In genomic region chr3:108857714-108858113, GRCm38 (mm10) we compare ENCODE assay signal across 10 mouse cellular contexts. TPM values are rescaled to one million over a fixed set of nuclear protein-coding genes. Genes with fewer than 3 reads are reported as not detected.
DNase-seq lines count a peak whose midpoint lies in the region; ATAC-seq and TF ChIP-seq lines count a peak whose summit lies in the region.
"Had no signal": no experiment of that assay in that cellular context is flagged by ENCODE, and none has a peak within 500 bp of the region (broad histone marks: within the 10 kb centered on the region; RNA-seq: fewer than 3 reads in every experiment).

No protein-coding gene starts in this region.

- in situ Hi-C loops in ES-E14 (cut with MboI; ENCODE audit: low sequenced_read_pairs in 2 of 2, unreplicated experiment in 2 of 2), result no loop called here

- H3K27ac ChIP-seq in heart, embryonic 15.5 days, result peak overlapping the region; percentile 73
- no peak overlapping the region for H3K27ac ChIP-seq in ES-E14 (ENCODE audit: insufficient read depth, low read depth, low read length, poor library complexity, severe bottlenecking)
- H3K27ac ChIP-seq in forebrain, embryonic 12.5 days, result peak overlapping the region; percentile 77
- H3K27ac ChIP-seq in midbrain, embryonic 11.5 days (ENCODE audit: low read depth, low read length), result no peak overlapping the region

- ATAC-seq in heart, embryonic 15.5 days (replicated peaks; ENCODE audit: insufficient number of reproducible peaks, insufficient read depth, low FRiP score, low read depth), result no peak
- ATAC-seq in forebrain, embryonic 12.5 days (ENCODE audit: low FRiP score), result peak; percentile 25
- peak; percentile 43; the same call in 1 of the 2 replicates for ATAC-seq in midbrain, embryonic 11.5 days (ENCODE audit: low FRiP score)
- no peak for ATAC-seq in inflammation-experienced regulatory T-cells, adult 6 months

- no peak overlapping the region for H3K4me3 ChIP-seq in heart, embryonic 15.5 days
- no peak overlapping the region for H3K4me3 ChIP-seq in ES-E14 (ENCODE audit: insufficient read depth in 1 of 2, low read depth in 1 of 2, low read length in 2 of 2, poor library complexity in 1 of 2, severe bottlenecking in 1 of 2)
- H3K4me3 ChIP-seq in forebrain, embryonic 12.5 days (replicated peaks), result no peak overlapping the region
- H3K4me3 ChIP-seq in midbrain, embryonic 11.5 days (ENCODE audit: low read depth, low read length), result no peak overlapping the region

- H3K36me3 ChIP-seq in heart, embryonic 15.5 days, result no peaks in the 10 kb centered on the region
- no peaks in the 10 kb centered on the region for H3K36me3 ChIP-seq in ES-E14 (ENCODE audit: control insufficient read depth, insufficient read depth, low read length, poor library complexity, severe bottlenecking)
- no peaks in the 10 kb centered on the region for H3K36me3 ChIP-seq in forebrain, embryonic 12.5 days (replicated peaks)
- no peaks in the 10 kb centered on the region for H3K36me3 ChIP-seq in midbrain, embryonic 11.5 days (ENCODE audit: control insufficient read depth, insufficient read depth, low read length)

- H3K4me2 ChIP-seq in heart, embryonic 15.5 days, result no peak overlapping the region
- no peak overlapping the region for H3K4me2 ChIP-seq in forebrain, embryonic 12.5 days
- H3K4me2 ChIP-seq in midbrain, embryonic 11.5 days, result no peak overlapping the region

- H3K9me3 ChIP-seq in heart, embryonic 15.5 days (replicated peaks), result no peaks in the 10 kb centered on the region
- H3K9me3 ChIP-seq in ES-E14 (ENCODE audit: control insufficient read depth, insufficient read depth, low read depth, low read length), result no peaks in the 10 kb centered on the region
- H3K9me3 ChIP-seq in forebrain, embryonic 12.5 days, result no peaks in the 10 kb centered on the region
- H3K9me3 ChIP-seq in midbrain, embryonic 11.5 days (ENCODE audit: control insufficient read depth, low read length), result no peaks in the 10 kb centered on the region

- WGBS in heart, embryonic 15.5 days, result 80% methylated on average over 1 of the region's 1 CpGs
- WGBS in forebrain, embryonic 12.5 days, result 83% methylated on average over 1 of the region's 1 CpGs
- WGBS in midbrain, embryonic 11.5 days, result 79% methylated on average over 1 of the region's 1 CpGs

- peaks cover 29% of the 10 kb centered on the region for H3K4me1 ChIP-seq in heart, embryonic 15.5 days (replicated peaks)
- H3K4me1 ChIP-seq in ES-E14 (ENCODE audit: control insufficient read depth in 2 of 2, insufficient read depth in 2 of 2, low read length in 2 of 2, poor library complexity in 1 of 2), result peaks cover 2 to 16% of the 10 kb centered on the region in 2 experiments; a peak in 2 of 4 replicates
- H3K4me1 ChIP-seq in forebrain, embryonic 12.5 days, result peaks cover 29% of the 10 kb centered on the region
- peaks cover 10% of the 10 kb centered on the region; the same call in 1 of the 2 replicates for H3K4me1 ChIP-seq in midbrain, embryonic 11.5 days (ENCODE audit: control insufficient read depth, insufficient read depth, low read length)

- H3K9ac ChIP-seq in heart, embryonic 15.5 days, result no peak overlapping the region
- no peak overlapping the region for H3K9ac ChIP-seq in ES-E14 (ENCODE audit: insufficient read depth, low read depth, low read length, poor library complexity, severe bottlenecking)
- H3K9ac ChIP-seq in forebrain, embryonic 12.5 days, result no peak overlapping the region
- H3K9ac ChIP-seq in midbrain, embryonic 11.5 days (ENCODE audit: low read length), result no peak overlapping the region

- no peak for DNase-seq in heart, adult 11 months
- no peak for DNase-seq in ES-E14 (ENCODE audit: low read depth, low spot score)
- DNase-seq in midbrain, embryonic 11.5 days (ENCODE audit: low spot score, missing footprints), result no peak
- DNase-seq in adrenal gland, postnatal 14 days, result no peak
- DNase-seq in spleen, adult 12 weeks (ENCODE audit: low spot score), result no peak
- DNase-seq: thymus, adult 18-20 months had no signal

- no peaks in the 10 kb centered on the region for H3K27me3 ChIP-seq in heart, embryonic 15.5 days
- H3K27me3 ChIP-seq in forebrain, embryonic 12.5 days, result no peaks in the 10 kb centered on the region
- no peaks in the 10 kb centered on the region for H3K27me3 ChIP-seq in midbrain, embryonic 11.5 days (ENCODE audit: control insufficient read depth, insufficient read depth, low read length)

TF ChIP-seq in ES-E14, 5 proteins besides CTCF, POLR2A, EP300 and RAD21:
- TF ChIP-seq HCFC1 (IDR thresholded peaks at IDR 0.05; ENCODE audit: borderline replicate concordance, insufficient read depth, low read length), result no peak
- peak; percentile 76 for TF ChIP-seq ZNF384 (IDR thresholded peaks at IDR 0.05; ENCODE audit: low read depth, low read length)

RNA-seq across cellular contexts. Expression of gene Stxbp3, which starts 17.4 kb away (rescaled TPM):
- polyA plus RNA-seq in heart, embryonic 15.5 days (2015; fragmentation: Nextera tagmentation; extraction: Ambion mirVana), result 28.1 and 29.9 TPM in 2 replicates
- total RNA-seq in ES-E14 (2012; rRNA removed), result 11.2 and 18.1 TPM in 2 replicates
- polyA plus RNA-seq in forebrain, embryonic 12.5 days (2016; fragmentation: Nextera tagmentation; extraction: Ambion mirVana), result 21.3 and 23.1 TPM in 2 replicates
- polyA plus RNA-seq in midbrain, embryonic 11.5 days (2014; fragmentation: Nextera tagmentation; extraction: Ambion mirVana), result 23.7 and 25.7 TPM in 2 replicates
- 10 to 100 TPM; 72.7 to 91.3 (median 78.2) TPM for polyA plus RNA-seq in inflammation-experienced regulatory T-cells, adult 6 months (2017; shearing (Covaris generic))
- total RNA-seq in adrenal gland, postnatal 14 days (2021), result 45.2 and 50.7 TPM in 2 replicates

RNA-seq across cellular contexts. Expression of gene Fndc7, which starts 32.1 kb away (rescaled TPM):
- polyA plus RNA-seq in heart, embryonic 15.5 days (2015; fragmentation: Nextera tagmentation; extraction: Ambion mirVana), result 0.09 and 0.36 TPM in 2 replicates
- total RNA-seq in ES-E14 (2012; rRNA removed), result 0.09 TPM in 1 of 2 replicates, not detected in the other
- polyA plus RNA-seq in forebrain, embryonic 12.5 days (2016; fragmentation: Nextera tagmentation; extraction: Ambion mirVana), result 0.22 TPM in 1 of 2 replicates, not detected in the other
- 0.11 TPM in 1 of 2 replicates, not detected in the other for polyA plus RNA-seq in midbrain, embryonic 11.5 days (2014; fragmentation: Nextera tagmentation; extraction: Ambion mirVana)
- polyA plus RNA-seq in inflammation-experienced regulatory T-cells, adult 6 months (2017; shearing (Covaris generic)), result under 1 TPM in 1 of 3 experiments, not detected in 2; 0.21 TPM
- 0.11 and 0.49 TPM in 2 replicates for total RNA-seq in adrenal gland, postnatal 14 days (2021)
- total RNA-seq: monocyte, adult 5-6 weeks had no signal

RNA-seq across cellular contexts. Expression of gene Prpf38b, which starts 53.8 kb away (rescaled TPM):
- polyA plus RNA-seq in heart, embryonic 15.5 days (2015; fragmentation: Nextera tagmentation; extraction: Ambion mirVana), result 48.1 and 51.6 TPM in 2 replicates
- total RNA-seq in ES-E14 (2012; rRNA removed), result 69.7 and 70.6 TPM in 2 replicates
- 85.1 and 87.0 TPM in 2 replicates for polyA plus RNA-seq in forebrain, embryonic 12.5 days (2016; fragmentation: Nextera tagmentation; extraction: Ambion mirVana)
- polyA plus RNA-seq in midbrain, embryonic 11.5 days (2014; fragmentation: Nextera tagmentation; extraction: Ambion mirVana), result 61.1 and 74.3 TPM in 2 replicates
- 100 to 1,000 TPM in 2 of 3 experiments, 10 to 100 TPM in 1; 89.4 to 147 (median 131) TPM for polyA plus RNA-seq in inflammation-experienced regulatory T-cells, adult 6 months (2017; shearing (Covaris generic))
- 72.2 and 72.4 TPM in 2 replicates for total RNA-seq in adrenal gland, postnatal 14 days (2021)

Comparison
In these comparisons a context has a peak if more than half of its experiments do, and no peak if none do; other contexts are left out.
1. ATAC-seq: peak in forebrain, embryonic 12.5 days (single experiment) and midbrain, embryonic 11.5 days (single experiment); none in heart, embryonic 15.5 days (single experiment) and inflammation-experienced regulatory T-cells, adult 6 months (single experiment).
2. H3K27ac ChIP-seq: peak in heart, embryonic 15.5 days (single experiment) and forebrain, embryonic 12.5 days (single experiment); none in ES-E14 (single experiment) and midbrain, embryonic 11.5 days (single experiment).